Mouse (Mus musculus): ENCODE measurements around the gene Gm44790.
"Not testable (repeated sequence)": the region's sequence is repeated elsewhere in the genome, so short reads cannot be mapped to it uniquely, and the experiment has no call there.

Gene Gm44790

GRCm38 (mm10) chr6:86426358-86426757 lies at the start of gene Gm44790:
Gm44790 (plus strand) TSS chr6:86426658.
- no peak for DNase-seq (ENCODE audit: low read depth)

GRCm38 (mm10) chr6:86378341-86378740 lies 48.1 kb upstream of the Gm44790 start:
- no peak for DNase-seq (ENCODE audit: low read depth)

- not testable (repeated sequence) for DNase-seq (ENCODE audit: low read depth)
Measured at GRCm38 (mm10) chr6:86380112-86380511, 46.3 kb upstream of the Gm44790 start.

GRCm38 (mm10) chr6:86382551-86382950 lies 43.9 kb upstream of the Gm44790 start:
- DNase-seq (ENCODE audit: low read depth), result no peak

GRCm38 (mm10) chr6:86383370-86383769 lies 43.1 kb upstream of the Gm44790 start:
- no peak for DNase-seq (ENCODE audit: low read depth)

GRCm38 (mm10) chr6:86384692-86385091 lies 41.8 kb upstream of the Gm44790 start:
- DNase-seq (ENCODE audit: low read depth), result no peak

GRCm38 (mm10) chr6:86385362-86386104 lies 40.9 kb upstream of the Gm44790 start:
- DNase-seq (ENCODE audit: low read depth), result no peak

GRCm38 (mm10) chr6:86387313-86387712 lies 39.1 kb upstream of the Gm44790 start:
- no peak for DNase-seq (ENCODE audit: low read depth)

- DNase-seq (ENCODE audit: low read depth), result no peak
Measured at GRCm38 (mm10) chr6:86388461-86388860, 38.0 kb upstream of the Gm44790 start.

GRCm38 (mm10) chr6:86391326-86391725 lies 35.1 kb upstream of the Gm44790 start:
- no peak for DNase-seq (ENCODE audit: low read depth)

GRCm38 (mm10) chr6:86393187-86393586 lies 33.3 kb upstream of the Gm44790 start:
- DNase-seq (ENCODE audit: low read depth), result no peak

GRCm38 (mm10) chr6:86394078-86394720 lies 32.3 kb upstream of the Gm44790 start:
- no peak for DNase-seq (ENCODE audit: low read depth)

- no peak for DNase-seq (ENCODE audit: low read depth)
Measured at GRCm38 (mm10) chr6:86395021-86395420, 31.4 kb upstream of the Gm44790 start.

GRCm38 (mm10) chr6:86395969-86396368 lies 30.5 kb upstream of the Gm44790 start:
- no peak for DNase-seq (ENCODE audit: low read depth)

- peak; percentile 61 for DNase-seq (ENCODE audit: low read depth)
Measured at GRCm38 (mm10) chr6:86396581-86397256, 29.7 kb upstream of the Gm44790 start, which contains the start of gene Pcyox1. Pcyox1 (minus strand) TSS chr6:86397154.

GRCm38 (mm10) chr6:86397257-86397980 lies 29.0 kb upstream of the Gm44790 start:
- DNase-seq (ENCODE audit: low read depth), result no peak

- no peak for DNase-seq (ENCODE audit: low read depth)
Measured at GRCm38 (mm10) chr6:86398986-86399385, 27.5 kb upstream of the Gm44790 start.

- no peak for DNase-seq (ENCODE audit: low read depth)
Measured at GRCm38 (mm10) chr6:86399995-86400394, 26.5 kb upstream of the Gm44790 start.

- peak; percentile 74 for DNase-seq (ENCODE audit: low read depth)
Measured at GRCm38 (mm10) chr6:86400972-86401371, 25.5 kb upstream of the Gm44790 start.

- no peak for DNase-seq (ENCODE audit: low read depth)
Measured at GRCm38 (mm10) chr6:86402681-86403607, 23.5 kb upstream of the Gm44790 start.

- peak; percentile 71 for DNase-seq (ENCODE audit: low read depth)
Measured at GRCm38 (mm10) chr6:86403728-86404099, 22.7 kb upstream of the Gm44790 start.

Measured in fibroblast of lung, adult 2 months (primary cell).